Mouse (Mus musculus): Measurements from ENCODE around the gene Nol7. TPM values are rescaled to one million over a fixed set of nuclear protein-coding genes. Genes with fewer than 3 reads are reported as not detected.

The Nol7 gene
- total RNA-seq, 2 experiments from 2014 or later: 67.6 to 71.4 TPM

- intact Hi-C loops (cut with DNase I): loop anchor here (5.0 kb wide), 1 partner anchor 139 kb away; no protein-coding TSS in a partner anchor
- DNase-seq (ENCODE audit: low spot score in 2 of 2): no peak
Measured at GRCm38 (mm10) chr13:43413611-43414010, 15.4 kb downstream of the Nol7 start.

- intact Hi-C loops (cut with DNase I): no loop called here
- DNase-seq (ENCODE audit: low spot score in 2 of 2): no peak
Measured at GRCm38 (mm10) chr13:43415249-43415648, 17.1 kb downstream of the Nol7 start.

- no peak for DNase-seq (ENCODE audit: low spot score in 2 of 2)
- intact Hi-C loops (cut with DNase I): no loop called here
Measured at GRCm38 (mm10) chr13:43428436-43428835, 30.2 kb downstream of the Nol7 start.

GRCm38 (mm10) chr13:43433395-43433794, 35.2 kb downstream of the Nol7 start:
- intact Hi-C loops (cut with DNase I): no loop called here
- DNase-seq (ENCODE audit: low spot score in 2 of 2): no peak

- intact Hi-C loops (cut with DNase I): no loop called here
- DNase-seq (ENCODE audit: low spot score in 2 of 2): no peak
Measured at GRCm38 (mm10) chr13:43440376-43440775, 42.2 kb downstream of the Nol7 start.

- DNase-seq (ENCODE audit: low spot score in 2 of 2): no peak
- intact Hi-C loops (cut with DNase I): no loop called here
Measured at GRCm38 (mm10) chr13:43442551-43442950, 44.4 kb downstream of the Nol7 start.

GRCm38 (mm10) chr13:43443706-43444105, 45.5 kb downstream of the Nol7 start:
- intact Hi-C loops (cut with DNase I): no loop called here
- DNase-seq (ENCODE audit: low spot score in 2 of 2): no peak

DNA sequence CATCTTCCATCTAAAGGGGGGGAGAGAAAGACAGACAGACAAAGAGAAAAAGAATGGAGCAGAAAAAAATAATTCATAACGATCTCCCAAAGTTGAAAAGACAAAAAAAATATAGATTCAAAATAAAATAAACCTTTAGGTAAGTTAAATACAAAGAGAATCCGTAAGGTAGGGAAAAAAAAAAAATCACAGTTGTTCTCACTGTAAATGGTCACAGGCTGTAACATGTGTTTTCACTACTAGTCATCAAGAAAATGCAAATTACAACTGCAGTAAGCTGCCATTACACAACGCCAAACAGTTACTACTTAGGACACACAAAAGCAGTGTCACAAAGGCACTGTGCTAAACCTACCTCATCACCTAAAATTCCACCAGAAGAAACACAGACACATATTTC, 46.5 kb downstream of the Nol7 start:
- DNase-seq (ENCODE audit: low spot score in 2 of 2): no peak
- intact Hi-C loops (cut with DNase I): no loop called here

GRCm38 (mm10) chr13:43445754-43446153, 47.6 kb downstream of the Nol7 start:
- intact Hi-C loops (cut with DNase I): no loop called here
- DNase-seq (ENCODE audit: low spot score in 2 of 2): no peak

- intact Hi-C loops (cut with DNase I): no loop called here
- DNase-seq (ENCODE audit: low spot score in 2 of 2): no peak
Measured at GRCm38 (mm10) chr13:43447721-43448120, 49.5 kb downstream of the Nol7 start.

- DNase-seq (ENCODE audit: low spot score in 2 of 2): no peak
Measured at GRCm38 (mm10) chr13:43450686-43451085, 52.5 kb downstream of the Nol7 start.

DNA sequence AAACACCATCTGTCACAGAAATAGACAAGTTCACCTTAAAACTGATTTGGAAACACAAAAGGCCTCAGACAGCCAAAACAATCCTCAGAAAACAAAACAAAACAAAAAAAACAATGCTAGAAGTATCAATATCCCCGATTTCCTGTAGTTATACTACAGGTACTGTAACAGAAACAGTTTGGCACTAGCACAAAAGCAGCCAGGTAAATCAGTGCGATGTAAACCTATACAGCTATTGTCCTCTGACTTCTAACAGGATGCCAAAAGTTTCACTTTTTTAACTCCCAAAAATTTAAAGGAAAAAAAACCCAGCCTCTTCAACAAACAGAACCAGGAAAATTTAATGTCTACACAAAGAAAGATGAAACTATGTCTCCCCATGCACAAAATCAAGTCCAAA, 54.0 kb downstream of the Nol7 start:
- intact Hi-C loops (cut with DNase I): no loop called here

More at GRCm38 (mm10) chr13:43450686-43451085, 52.5 kb downstream of the Nol7 start:
- intact Hi-C loops (cut with DNase I): no loop called here

DNA sequence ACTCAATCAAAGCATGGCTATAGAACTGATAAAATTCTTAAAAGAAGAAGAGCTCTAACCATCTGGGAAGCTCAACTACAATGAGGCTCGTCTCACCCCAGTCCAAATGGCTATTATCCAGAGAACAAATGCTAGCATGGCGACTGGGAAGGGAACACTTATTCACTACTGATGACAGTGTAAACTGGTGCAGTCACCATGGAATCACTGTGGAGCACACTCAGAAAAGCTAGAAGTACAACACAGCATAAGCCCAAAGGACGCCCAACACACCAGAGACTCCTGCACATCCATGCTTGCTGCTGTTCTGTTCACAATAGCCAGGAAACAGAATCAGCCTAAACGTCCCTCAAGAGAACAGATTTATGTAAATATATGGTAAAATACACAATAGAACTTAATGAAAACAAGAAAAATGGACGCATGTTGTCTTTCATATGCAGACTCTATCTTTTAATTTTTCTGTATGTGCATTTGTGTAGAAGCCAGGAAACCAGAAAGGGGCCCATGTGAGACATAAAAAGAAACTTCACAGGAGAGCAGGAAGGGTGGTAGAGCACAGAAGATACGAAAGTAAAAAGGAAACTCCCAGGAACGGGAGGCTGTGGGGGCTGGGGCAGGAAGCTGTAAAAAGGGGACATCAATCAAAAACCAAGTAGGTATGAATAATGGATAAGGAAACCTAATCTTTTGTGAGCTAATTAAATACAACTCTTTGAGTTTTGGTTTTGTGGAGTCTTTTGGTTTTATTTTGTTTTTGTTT, 54.8 kb downstream of the Nol7 start:
- intact Hi-C loops (cut with DNase I): no loop called here
- DNase-seq (ENCODE audit: low spot score in 2 of 2): no peak

More for the DNA sequence above, 54.0 kb downstream of the Nol7 start:
- no peak for DNase-seq (ENCODE audit: low spot score in 2 of 2)

GRCm38 (mm10) chr13:43454431-43454830, 56.2 kb downstream of the Nol7 start:
- intact Hi-C loops (cut with DNase I): no loop called here
- DNase-seq (ENCODE audit: low spot score in 2 of 2): no peak

Other genes starting within 250 kb of the Nol7 start
- gene Tbc1d7, start 226.9 kb upstream of the Nol7 start, total RNA-seq (2021): 10 to 100 TPM; 33.0 to 34.5 TPM
- gene Gfod1, start 94.2 kb upstream of the Nol7 start, total RNA-seq (2021): 100 to 1,000 TPM in 1 of 2 experiments, 10 to 100 TPM in 1; 93.6 to 119 TPM
- gene Sirt5, start 32.9 kb upstream of the Nol7 start, total RNA-seq (2021): 10 to 100 TPM; 16.4 to 16.5 TPM
- 10 to 100 TPM; 98.7 to 100.0 TPM for gene Ranbp9, start 82.9 kb downstream of the Nol7 start, total RNA-seq (2021)
- gene Mcur1, start 161.8 kb downstream of the Nol7 start, total RNA-seq (2021): 10 to 100 TPM; 14.2 to 16.9 TPM
- gene Rnf182, start 217.3 kb downstream of the Nol7 start, total RNA-seq (2021): 1 to 10 TPM; 6.9 to 7.1 TPM